Mouse (Mus musculus): Measurements from ENCODE around the gene Galnt5. TPM values are rescaled to one million over a fixed set of nuclear protein-coding genes. Genes with fewer than 3 reads are reported as not detected.

The Galnt5 gene
- not detected for polyA plus RNA-seq (2017; shearing (Covaris generic))

GRCm38 (mm10) chr2:57997752-57998430 is at the start of gene Galnt5:
Galnt5 (plus strand) TSS chr2:57997884.
- no peak for ATAC-seq

GRCm38 (mm10) chr2:57951620-57952019 is 46.1 kb upstream of the Galnt5 start:
- ATAC-seq: no peak

- ATAC-seq: no peak
These were observed 36.9 kb upstream of the Galnt5 start for GRCm38 (mm10) chr2:57960786-57961185.

- ATAC-seq: no peak
These were observed 15.4 kb upstream of the Galnt5 start for GRCm38 (mm10) chr2:57982248-57982647.

GRCm38 (mm10) chr2:57991084-57991483 is 6.6 kb upstream of the Galnt5 start:
- ATAC-seq: no peak

GRCm38 (mm10) chr2:58001497-58001896 is 3.8 kb downstream of the Galnt5 start:
- ATAC-seq: no peak

- ATAC-seq: no peak
These were observed 9.4 kb downstream of the Galnt5 start for GRCm38 (mm10) chr2:58007081-58007480.

GRCm38 (mm10) chr2:58023556-58023955 is 25.9 kb downstream of the Galnt5 start:
- no peak for ATAC-seq

- ATAC-seq: no peak
These were observed 29.1 kb downstream of the Galnt5 start for GRCm38 (mm10) chr2:58026740-58027139.

- peak; percentile 87 for ATAC-seq
These were observed 31.7 kb downstream of the Galnt5 start for GRCm38 (mm10) chr2:58029404-58029803.

- no peak for ATAC-seq
These were observed 33.7 kb downstream of the Galnt5 start for GRCm38 (mm10) chr2:58031431-58031830.

GRCm38 (mm10) chr2:58035635-58036034 is 38.0 kb downstream of the Galnt5 start:
- ATAC-seq: no peak

- no peak for ATAC-seq
These were observed 39.2 kb downstream of the Galnt5 start for GRCm38 (mm10) chr2:58036926-58037325.

- ATAC-seq: no peak
These were observed 44.2 kb downstream of the Galnt5 start for GRCm38 (mm10) chr2:58041867-58042266.

- ATAC-seq: no peak
These were observed 55.3 kb downstream of the Galnt5 start, which contains the start of gene Ermn for GRCm38 (mm10) chr2:58052821-58053581. Ermn (minus strand) TSS chr2:58052864.

- ATAC-seq: peak; percentile 97
These were observed 57.7 kb downstream of the Galnt5 start for GRCm38 (mm10) chr2:58055383-58055782.

GRCm38 (mm10) chr2:58079849-58080248 is 82.2 kb downstream of the Galnt5 start:
- ATAC-seq: no peak

- ATAC-seq: no peak
These were observed 88.7 kb downstream of the Galnt5 start for GRCm38 (mm10) chr2:58086420-58086819.

- ATAC-seq: no peak
These were observed 97.1 kb downstream of the Galnt5 start for GRCm38 (mm10) chr2:58094818-58095217.

Other genes with a start within 250 kb of the Galnt5 start
- gene Ermn, start 55.0 kb downstream of the Galnt5 start, polyA plus RNA-seq (2017; shearing (Covaris generic)): under 1 TPM in 1 of 2 experiments, not detected in 1; 0.17 TPM
- 100 to 1,000 TPM; 430 to 456 TPM for gene Cytip, start 197.6 kb downstream of the Galnt5 start, polyA plus RNA-seq (2017; shearing (Covaris generic))

Data from CD4-positive, CD25-positive, alpha-beta regulatory T cell, adult 4 months (primary cell).